8 mouse cellular contexts compared by ENCODE assay signal in genomic region chr12:81594902-81595671, GRCm38 (mm10). TPM values are rescaled to one million over a fixed set of nuclear protein-coding genes. Genes with fewer than 3 reads are reported as not detected.
DNase-seq lines count a peak whose midpoint lies in the region; ATAC-seq lines count a peak whose summit lies in the region.

TSS of gene Med6 (minus strand) at chr12:81595008.

- DNase-seq in adipocyte (ENCODE audit: low spot score), result peak; percentile 98
- DNase-seq in embryo, embryonic 10 days (ENCODE audit: low spot score), result peak; percentile 96
- DNase-seq in gastrocnemius, postnatal 10 days, result peak; percentile 88
- peak; percentile 98 for DNase-seq in induced T-regulatory cell, adult 2 months (ENCODE audit: low read depth)
- DNase-seq in left cerebral cortex, adult 9 months (ENCODE audit: low spot score in 2 of 2), result peak; percentile 79 to 93
- peak; percentile 89 for DNase-seq in right cerebral cortex, postnatal 14 days
- DNase-seq in urinary bladder, postnatal 36 days (ENCODE audit: low spot score in 2 of 2), result peak; percentile 87 to 93

- ATAC-seq in megakaryocyte progenitor cell, adult 5-6 weeks (replicated peaks; ENCODE audit: poor library complexity), result peak; percentile 98

RNA-seq across cellular contexts. Expression of gene Med6, which starts in this region (rescaled TPM):
- total RNA-seq in gastrocnemius, postnatal 10 days (2021), result 10 to 100 TPM; 17.7 to 21.0 TPM
- 31.6 and 36.3 TPM in 2 replicates for total RNA-seq in megakaryocyte progenitor cell, adult 5-6 weeks (2015)
- 61.1 and 75.2 TPM in 2 replicates for total RNA-seq in megakaryocyte progenitor cell, adult 5-6 weeks (2017)

Comparison
In these comparisons a context has a peak if more than half of its experiments do, and no peak if none do; other contexts are left out.
1. Peak in every context shown above with its lines: DNase-seq and ATAC-seq.